Mouse (Mus musculus) heart, postnatal 0 days (tissue): ENCODE results near the gene Acox3.

ENCODE experiments used
- CTCF ChIP-seq: IDR thresholded peaks from 2 replicates; pipeline ENCODE4 v1.5.1; 2016; ENCODE audit warnings: antibody characterized with exemption, control low read depth, low read depth
- EP300 ChIP-seq: IDR thresholded peaks from 2 replicates; pipeline ENCODE4 v1.6.1; 2016; ENCODE audit warnings: antibody characterized with exemption, low read depth

DNA sequence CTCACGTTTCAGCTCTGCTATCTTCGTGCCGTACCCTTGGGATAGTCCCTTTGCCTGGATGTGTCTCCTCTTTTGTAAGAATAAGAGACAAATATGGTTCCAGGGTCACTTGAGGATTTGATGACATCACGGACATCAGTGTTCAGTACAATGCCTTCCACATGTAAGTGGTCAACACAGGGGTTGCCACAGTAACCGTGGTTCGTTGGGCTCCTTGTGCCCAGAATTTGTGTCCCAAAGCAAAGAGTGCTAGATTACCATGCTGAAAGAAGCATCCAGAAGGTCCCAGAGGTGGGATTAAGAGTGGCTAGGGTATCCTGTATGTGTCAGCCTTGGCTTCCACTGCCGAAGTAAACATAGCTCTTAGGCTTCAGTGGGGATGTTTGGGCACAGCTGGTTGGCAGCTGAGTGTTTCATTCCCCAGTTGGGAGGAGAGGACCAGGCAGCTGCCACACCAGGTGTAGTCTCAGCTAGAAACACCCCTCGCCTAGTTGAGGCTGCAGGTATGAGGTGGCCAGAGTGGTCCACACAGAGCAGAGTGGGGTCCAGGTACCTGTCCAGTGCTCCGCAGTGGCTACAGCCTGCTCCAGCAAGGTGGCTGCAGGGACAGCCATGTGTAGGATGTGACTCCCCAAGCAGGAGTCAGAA, 60.7 kb downstream of the Acox3 start:
- TF ChIP-seq EP300 (no peak), CTCF (no peak)
